Mouse (Mus musculus) left cerebral cortex, adult 2 months (tissue): ENCODE data around the gene Dmrt3. TPM values are rescaled to one million over a fixed set of nuclear protein-coding genes. Genes with fewer than 3 reads are reported as not detected.

Experiments used
- DNase-seq, 2 experiments: peaks; one replicate each; pipeline ENCODE4 v3.0.0; 2021 to 2022; ENCODE audit warnings: low spot score in 2 of 2, mixed read lengths in 1 of 2; ENCODE audit errors: extremely low spot score in 1 of 2
- H3K27ac ChIP-seq: fragments of 200-600 bp; 2 replicates; pipeline ENCODE4 v1.8.1; 2022
- H3K4me3 ChIP-seq: fragments of 200-600 bp; 2 replicates; pipeline ENCODE4 v1.8.1; 2022
- CTCF ChIP-seq: fragments of 200-600 bp; IDR thresholded peaks from 2 replicates; pipeline ENCODE4 v1.8.1; 2022; ENCODE audit warnings: antibody characterized with exemption, mild to moderate bottlenecking, moderate library complexity
- intact Hi-C: fragments of 180-260 bp; cut with DNase I; formaldehyde crosslinking; loops from one replicate; pipeline ENCODE4 v1.15.1; 2025
- total RNA-seq, 2 experiments: library from RNA; stranded (reverse); gene quantifications; 2 replicates each; pipeline ENCODE4 v1.2.3; 2021

Gene Dmrt3
- total RNA-seq, 2 experiments from 2014 or later: 0.14 TPM; not detected in 1

GRCm38 (mm10) chr19:25635119-25635518 lies 25.0 kb downstream of the Dmrt3 start:
- Histone ChIP-seq H3K4me3 (no peak overlapping the region), H3K27ac (no peak overlapping the region)
- no peak for DNase-seq
- intact Hi-C loops: no loop called here
- no peak for TF ChIP-seq CTCF

- Histone ChIP-seq H3K27ac (no peak overlapping the region), H3K4me3 (no peak overlapping the region)
- peak; percentile 93 for TF ChIP-seq CTCF
- DNase-seq: peak; percentile 64
- intact Hi-C loops: loop anchor here (1.0 to 2.0 kb wide), 2 partner anchors 90 to 677 kb away; no protein-coding TSS in a partner anchor
Measured at GRCm38 (mm10) chr19:25635622-25636244, 25.6 kb downstream of the Dmrt3 start.

GRCm38 (mm10) chr19:25638766-25639361 lies 28.8 kb downstream of the Dmrt3 start:
- H3K4me3 ChIP-seq: no peak overlapping the region
- no peak for TF ChIP-seq CTCF
- intact Hi-C loops: no loop called here
- no peak for DNase-seq
- no peak overlapping the region for H3K27ac ChIP-seq

- intact Hi-C loops: no loop called here
- H3K4me3 ChIP-seq: no peak overlapping the region
- no peak for DNase-seq
- no peak for TF ChIP-seq CTCF
- H3K27ac ChIP-seq: no peak overlapping the region
Measured at GRCm38 (mm10) chr19:25641786-25642185, 31.7 kb downstream of the Dmrt3 start.

- H3K27ac ChIP-seq: no peak overlapping the region
- no peak overlapping the region for H3K4me3 ChIP-seq
- no peak for DNase-seq
- intact Hi-C loops: no loop called here
- TF ChIP-seq CTCF: no peak
Measured at GRCm38 (mm10) chr19:25647136-25647535, 37.0 kb downstream of the Dmrt3 start.

- intact Hi-C loops: no loop called here
- Histone ChIP-seq H3K4me3 (no peak overlapping the region), H3K27ac (no peak overlapping the region)
- DNase-seq: no peak
- no peak for TF ChIP-seq CTCF
Measured at GRCm38 (mm10) chr19:25648701-25649100, 38.6 kb downstream of the Dmrt3 start.

- Histone ChIP-seq H3K27ac (no peak overlapping the region), H3K4me3 (no peak overlapping the region)
- intact Hi-C loops: no loop called here
- no peak for DNase-seq
- no peak for TF ChIP-seq CTCF
Measured at GRCm38 (mm10) chr19:25650474-25650873, 40.4 kb downstream of the Dmrt3 start.

- TF ChIP-seq CTCF: no peak
- no peak overlapping the region for H3K4me3 ChIP-seq
- DNase-seq: no peak
- H3K27ac ChIP-seq: no peak overlapping the region
- intact Hi-C loops: no loop called here
Measured at GRCm38 (mm10) chr19:25652560-25652959, 42.5 kb downstream of the Dmrt3 start.

- H3K4me3 ChIP-seq: no peak overlapping the region
- no peak for DNase-seq
- TF ChIP-seq CTCF: no peak
- intact Hi-C loops: no loop called here
- H3K27ac ChIP-seq: no peak overlapping the region
Measured at GRCm38 (mm10) chr19:25654034-25654749, 44.1 kb downstream of the Dmrt3 start.

- no peak for DNase-seq
- no peak overlapping the region for H3K27ac ChIP-seq
- intact Hi-C loops: no loop called here
- no peak overlapping the region for H3K4me3 ChIP-seq
- peak; percentile 11; the same call in 1 of the 2 replicates for TF ChIP-seq CTCF
Measured at GRCm38 (mm10) chr19:25665486-25666339, 55.6 kb downstream of the Dmrt3 start.

GRCm38 (mm10) chr19:25667836-25668235 lies 57.7 kb downstream of the Dmrt3 start:
- TF ChIP-seq CTCF: no peak
- intact Hi-C loops: no loop called here
- no peak for DNase-seq
- no peak overlapping the region for H3K27ac ChIP-seq
- no peak overlapping the region for H3K4me3 ChIP-seq
